Mouse (Mus musculus): ENCODE results near the gene Gm21985. TPM values are rescaled to one million over a fixed set of nuclear protein-coding genes. Genes with fewer than 3 reads are reported as not detected.
A peak's percentile ranks its signal among the peaks of the same experiment; 100 is the strongest.

The Gm21985 gene
- total RNA-seq, 2 experiments from 2014 or later = 1.3 TPM; not detected in 1

DNA sequence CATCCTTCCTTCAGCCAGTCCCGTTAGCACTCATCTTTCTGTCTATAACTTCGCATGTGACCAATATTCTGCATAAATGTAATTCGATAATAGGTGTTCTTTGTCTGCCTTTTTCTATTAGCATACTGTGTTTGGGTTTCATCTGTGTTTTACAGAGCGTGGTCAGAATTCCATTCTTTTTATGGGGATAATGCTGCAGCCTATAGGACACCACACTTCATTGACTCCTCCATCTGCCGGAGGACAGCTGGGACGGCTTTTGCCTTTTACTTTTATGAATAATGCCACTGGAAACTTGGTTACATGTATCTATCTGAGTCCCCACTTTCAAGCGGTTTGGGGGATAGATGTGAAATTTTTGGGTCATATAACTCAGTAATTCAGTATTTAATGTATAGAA is 49.5 kb downstream of the Gm21985 start:
- no peak for ATAC-seq (replicated peaks; ENCODE audit: low FRiP score, poor library complexity, severe bottlenecking)

DNA sequence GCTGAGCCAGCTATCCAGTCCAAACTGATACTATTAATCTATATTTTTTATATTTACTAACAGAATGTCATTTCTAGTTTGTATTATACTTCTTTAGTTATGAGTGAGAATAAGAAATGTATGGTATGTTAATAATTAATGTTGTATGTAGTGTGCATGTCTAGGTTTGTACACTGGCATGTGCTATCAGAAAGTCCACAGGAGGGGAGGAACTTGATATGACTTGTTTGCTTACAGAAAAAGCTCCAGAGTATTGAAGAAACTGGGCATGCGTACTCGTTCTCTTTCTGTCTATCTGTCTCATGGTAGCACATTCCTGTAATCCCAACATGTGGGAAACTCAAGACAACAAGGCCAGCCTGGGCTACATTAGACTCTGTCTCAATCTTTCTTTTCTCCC is 52.1 kb downstream of the Gm21985 start:
- no peak for ATAC-seq (replicated peaks; ENCODE audit: low FRiP score, poor library complexity, severe bottlenecking)

DNA sequence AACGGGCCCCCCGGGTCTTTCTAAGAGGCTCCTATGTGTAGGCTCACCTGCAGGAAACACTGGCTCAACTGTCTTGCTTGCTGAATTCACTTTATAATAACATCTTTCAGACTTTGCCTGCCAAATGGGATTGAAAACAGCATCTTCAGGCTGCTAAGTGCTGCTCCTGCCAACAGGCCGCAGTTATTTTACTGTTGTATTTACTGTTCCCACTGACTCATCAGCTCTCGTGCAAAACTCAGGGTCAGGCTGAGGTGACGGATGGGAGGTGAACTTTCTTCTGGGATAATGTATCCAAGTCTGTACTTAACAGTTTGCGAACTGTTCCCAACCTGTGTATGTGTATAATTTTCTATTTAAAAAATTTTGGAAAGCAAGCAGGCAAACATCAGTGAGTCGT is 52.8 kb downstream of the Gm21985 start:
- no peak for ATAC-seq (replicated peaks; ENCODE audit: low FRiP score, poor library complexity, severe bottlenecking)

DNA sequence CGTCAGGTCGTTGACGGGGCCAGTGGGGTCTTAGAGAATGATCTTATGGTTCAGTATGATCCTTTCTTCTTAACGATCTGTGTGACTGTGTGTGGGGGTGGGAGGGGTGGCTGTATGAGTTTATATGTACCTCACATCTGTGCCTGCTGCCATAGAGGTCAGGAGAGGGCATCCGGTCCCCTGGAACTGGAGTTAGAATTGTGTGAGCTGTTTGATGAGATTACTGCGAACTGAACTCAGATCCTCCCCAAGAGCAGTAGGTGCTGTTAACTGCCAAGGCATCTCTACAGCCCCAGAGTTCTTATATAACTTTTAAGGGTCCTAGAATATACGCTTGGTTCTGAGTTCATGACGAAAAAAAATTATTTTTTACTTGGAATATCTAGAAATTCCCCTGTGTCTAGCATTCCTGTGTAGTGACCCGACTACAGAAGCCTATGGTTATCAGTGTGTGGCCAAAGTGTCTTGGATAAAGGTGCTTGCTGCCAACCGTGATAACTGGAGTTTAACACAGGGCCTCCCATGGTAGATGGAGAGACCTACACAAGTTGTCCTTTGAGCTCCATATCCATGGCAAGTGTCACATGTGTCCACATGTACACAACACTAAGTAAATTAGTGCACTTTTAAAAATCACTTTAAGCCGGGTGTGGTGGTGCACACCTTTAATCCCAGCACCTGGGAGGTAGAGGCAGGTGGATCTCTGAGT is 62.1 kb downstream of the Gm21985 start:
- peak; percentile 65 for ATAC-seq (replicated peaks; ENCODE audit: low FRiP score, poor library complexity, severe bottlenecking)

DNA sequence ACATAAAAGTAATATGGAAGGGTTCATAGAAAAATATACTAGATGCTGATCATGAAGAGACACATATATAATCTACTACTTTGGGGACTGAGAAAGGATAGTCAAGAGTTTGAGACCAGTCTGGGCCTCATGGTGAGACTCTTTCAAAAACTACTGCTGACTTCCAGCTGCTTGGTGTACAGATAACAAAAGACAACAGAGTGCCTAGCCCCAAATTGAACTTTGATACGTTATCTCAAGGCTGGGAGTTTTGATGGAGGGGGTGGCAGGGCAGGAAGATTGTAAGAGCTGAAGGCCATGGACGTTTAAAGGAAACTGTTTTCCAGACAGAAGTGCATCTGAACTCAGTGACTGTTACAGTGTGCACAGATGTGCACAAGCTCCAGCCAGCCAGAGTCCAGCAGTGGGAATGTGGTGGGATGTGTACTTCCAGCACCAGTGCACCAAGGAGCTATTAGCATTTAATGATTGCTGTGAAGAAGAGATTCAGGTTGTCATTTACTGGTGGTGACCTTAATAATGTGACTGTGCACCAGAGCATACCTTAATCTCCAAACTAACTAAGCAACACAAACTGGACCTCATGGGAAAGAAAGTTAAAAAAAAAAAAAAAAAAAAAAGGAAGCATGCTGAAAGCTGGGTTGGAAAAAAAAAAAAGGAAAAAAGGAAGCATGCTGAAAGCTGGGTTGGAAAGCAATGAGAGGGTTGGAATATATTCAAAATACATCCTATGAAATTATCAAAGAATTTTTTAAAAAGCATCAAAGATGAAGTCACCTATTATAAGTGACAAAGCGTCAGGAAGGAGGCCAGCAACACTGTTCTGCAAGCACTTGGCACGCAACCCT is 66.2 kb downstream of the Gm21985 start:
- no peak for ATAC-seq (replicated peaks; ENCODE audit: low FRiP score, poor library complexity, severe bottlenecking)

DNA sequence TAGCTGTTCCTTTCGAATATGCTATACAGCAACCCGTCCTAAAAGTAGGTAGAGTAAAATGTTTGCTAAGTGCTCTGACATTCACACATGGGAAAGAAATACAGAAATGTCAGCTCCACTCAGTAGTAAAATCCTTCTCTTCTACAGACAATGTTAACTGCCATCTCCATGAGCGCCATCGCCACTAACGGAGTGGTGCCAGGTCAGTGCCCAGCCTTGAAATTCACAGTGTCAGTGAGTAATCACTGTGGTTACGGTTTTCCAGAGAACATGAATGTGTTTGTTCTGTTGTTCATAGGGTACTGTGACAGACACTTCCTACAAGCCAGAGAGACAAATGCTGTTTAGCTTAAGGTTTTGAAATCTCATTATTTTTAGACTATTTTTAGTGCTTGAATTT is 71.1 kb downstream of the Gm21985 start:
- no peak for ATAC-seq (replicated peaks; ENCODE audit: low FRiP score, poor library complexity, severe bottlenecking)

DNA sequence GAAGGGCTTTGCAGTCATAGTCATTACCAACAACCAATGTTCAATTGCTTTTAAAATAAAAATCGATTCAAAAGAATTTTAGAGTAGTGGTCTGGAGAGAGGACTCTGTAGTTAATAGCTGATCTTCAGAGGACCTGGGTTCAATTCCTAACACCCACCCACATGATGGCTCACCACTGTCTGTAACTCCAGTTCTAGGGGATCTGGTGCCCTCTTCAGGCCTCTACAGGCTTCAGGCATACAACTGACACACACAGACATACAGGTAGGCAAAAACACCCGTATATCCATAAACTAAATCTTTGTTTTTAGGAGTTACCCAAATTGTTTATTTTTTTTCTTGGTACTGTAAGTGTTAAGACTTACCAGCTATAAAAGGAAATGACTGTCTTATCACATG is 73.6 kb downstream of the Gm21985 start:
- ATAC-seq (replicated peaks; ENCODE audit: low FRiP score, poor library complexity, severe bottlenecking) = no peak

DNA sequence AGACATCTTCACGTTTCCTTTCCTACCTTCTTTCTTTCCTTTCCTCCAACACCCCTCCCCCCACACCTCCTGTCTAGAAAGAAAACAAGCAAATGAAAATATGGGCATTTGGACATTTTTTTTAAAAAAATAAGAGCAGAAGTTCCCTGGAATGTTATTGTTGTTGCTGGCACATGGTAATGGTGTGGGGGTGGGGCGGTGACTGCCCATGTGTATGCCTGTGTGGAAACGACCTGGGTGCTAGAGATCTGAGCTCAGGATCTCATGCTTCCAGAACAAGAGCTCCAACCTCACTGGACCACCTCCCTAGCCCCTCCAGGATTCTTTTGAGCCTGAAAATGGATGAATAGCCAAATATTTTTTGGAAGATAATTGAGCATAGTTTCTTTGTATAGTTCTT is 75.0 kb downstream of the Gm21985 start:
- no peak for ATAC-seq (replicated peaks; ENCODE audit: low FRiP score, poor library complexity, severe bottlenecking)

DNA sequence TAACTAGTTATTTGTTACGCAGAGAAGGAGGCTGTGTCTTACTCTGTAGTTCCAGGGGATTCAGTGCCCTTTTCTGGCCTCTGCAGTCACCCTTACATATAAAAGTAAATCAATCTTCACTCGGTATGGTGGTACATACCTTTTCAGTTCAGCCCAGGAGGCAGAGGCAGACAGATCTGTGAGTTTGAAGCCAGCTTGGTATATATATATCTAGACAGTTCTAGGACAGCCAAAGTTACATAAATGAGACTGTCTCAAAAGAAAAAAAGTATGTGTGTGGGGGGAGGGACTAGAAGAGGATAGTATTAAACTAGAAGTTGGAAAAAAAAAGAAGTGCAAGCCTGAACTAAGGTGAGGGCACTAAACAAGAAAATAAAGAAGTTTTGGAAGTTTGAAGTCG is 82.1 kb downstream of the Gm21985 start:
- ATAC-seq (replicated peaks; ENCODE audit: low FRiP score, poor library complexity, severe bottlenecking) = no peak

DNA sequence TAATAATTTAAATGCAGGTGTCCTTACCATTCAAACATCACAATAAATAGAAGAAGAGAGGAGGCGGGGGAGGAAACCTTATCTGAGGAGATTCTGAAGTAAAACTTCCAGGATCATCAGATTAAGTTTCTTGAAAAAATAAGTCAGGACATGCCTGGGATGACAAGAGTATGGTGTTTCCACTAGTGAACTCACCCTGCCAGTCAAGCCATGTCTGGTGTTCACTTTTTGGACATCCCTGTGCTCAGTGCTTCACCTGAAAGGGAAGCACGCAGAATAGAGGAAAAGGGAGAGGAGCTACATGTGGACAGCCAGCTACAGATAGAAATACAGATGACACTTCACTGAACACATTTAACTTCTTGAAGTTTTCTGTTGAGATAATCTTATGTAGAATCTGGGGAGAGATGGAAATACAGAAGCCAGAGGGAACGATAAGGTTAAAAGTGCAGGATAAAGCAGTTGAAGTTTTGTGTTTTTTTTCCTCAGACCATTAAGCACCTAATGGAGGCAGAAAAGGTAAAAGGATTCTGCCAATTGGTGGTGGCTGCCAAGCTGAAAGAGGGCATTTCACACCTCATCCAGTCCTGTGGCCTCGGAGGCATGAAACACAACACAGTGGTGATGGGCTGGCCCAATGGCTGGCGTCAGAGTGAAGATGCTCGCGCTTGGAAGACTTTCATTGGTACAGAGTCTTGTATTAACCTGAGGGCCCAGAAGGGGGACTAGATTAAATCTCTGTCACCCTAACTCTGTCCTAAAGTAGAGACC is 87.8 kb downstream of the Gm21985 start:
- ATAC-seq (replicated peaks; ENCODE audit: low FRiP score, poor library complexity, severe bottlenecking) = no peak

DNA sequence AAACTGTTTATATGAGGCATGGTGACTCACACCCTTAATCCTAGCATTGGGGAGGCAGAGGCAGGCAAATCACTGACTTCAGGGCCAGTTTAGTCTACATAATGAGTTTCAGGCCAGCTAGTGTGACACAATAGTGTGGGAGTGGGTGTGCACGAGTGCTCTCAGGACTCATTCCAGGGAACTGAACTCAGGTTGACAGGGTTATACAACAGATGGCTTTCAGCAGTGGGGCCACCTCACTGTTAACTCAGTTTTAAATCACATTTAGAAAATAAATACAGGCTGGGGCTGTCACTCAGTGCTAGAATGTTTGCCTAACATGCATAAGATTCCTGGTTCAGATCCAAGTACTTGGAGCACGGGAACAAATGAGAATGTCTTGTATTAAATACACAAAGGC is 93.5 kb downstream of the Gm21985 start:
- no peak for ATAC-seq (replicated peaks; ENCODE audit: low FRiP score, poor library complexity, severe bottlenecking)

DNA sequence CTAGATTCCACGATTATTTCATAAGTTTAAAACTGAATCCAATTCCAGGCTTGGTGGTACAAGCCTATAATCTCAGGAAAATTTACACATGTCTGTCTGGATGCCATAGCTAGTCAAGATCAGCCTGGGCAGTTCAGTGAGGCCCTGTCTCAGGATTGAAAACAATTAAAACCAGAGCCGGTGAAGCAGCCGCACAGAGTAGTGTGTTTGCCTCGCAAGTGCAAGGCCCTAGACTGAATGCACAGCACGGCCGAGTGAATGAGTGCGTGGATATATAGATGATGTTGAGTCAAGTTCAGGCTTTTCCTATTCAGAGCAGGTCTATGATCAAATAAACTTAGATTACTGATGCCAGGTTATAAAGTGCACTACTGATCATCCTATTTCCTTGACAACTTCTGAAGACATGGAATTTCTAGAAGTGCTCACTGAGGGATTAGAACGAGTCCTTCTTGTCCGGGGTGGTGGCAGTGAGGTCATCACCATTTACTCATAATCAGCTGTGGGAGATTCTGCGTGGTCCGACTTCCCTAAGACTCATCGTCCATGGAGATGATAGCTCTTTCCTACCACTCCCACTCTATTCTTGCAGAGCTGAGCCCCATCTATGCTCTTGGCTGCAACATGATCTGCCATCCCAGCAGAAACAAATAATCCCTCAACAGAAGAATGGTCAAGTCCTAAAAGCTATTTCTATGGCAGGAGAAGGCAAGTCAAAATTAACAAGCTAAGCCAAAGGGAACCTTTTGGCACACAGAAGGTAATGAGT is 94.1 kb downstream of the Gm21985 start:
- ATAC-seq (replicated peaks; ENCODE audit: low FRiP score, poor library complexity, severe bottlenecking) = no peak

DNA sequence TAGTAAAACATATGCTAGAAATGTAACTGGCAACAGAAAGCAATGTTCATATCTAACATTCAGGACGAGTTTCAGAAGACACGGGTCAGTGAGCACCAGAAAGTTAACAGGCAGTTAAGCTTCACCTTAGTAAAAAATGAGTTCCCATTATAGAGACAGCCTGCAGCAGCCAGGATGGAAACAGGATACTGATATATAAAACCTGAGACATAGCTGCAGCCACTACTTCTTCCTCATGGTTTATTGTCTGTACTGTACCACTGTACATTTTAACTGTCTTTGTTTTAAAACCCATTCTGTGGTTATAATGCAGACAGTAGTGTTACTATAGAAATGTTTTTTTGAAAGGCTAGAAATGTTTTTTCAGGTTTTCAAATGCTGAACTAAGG is 94.7 kb downstream of the Gm21985 start:
- ATAC-seq (replicated peaks; ENCODE audit: low FRiP score, poor library complexity, severe bottlenecking) = no peak

DNA sequence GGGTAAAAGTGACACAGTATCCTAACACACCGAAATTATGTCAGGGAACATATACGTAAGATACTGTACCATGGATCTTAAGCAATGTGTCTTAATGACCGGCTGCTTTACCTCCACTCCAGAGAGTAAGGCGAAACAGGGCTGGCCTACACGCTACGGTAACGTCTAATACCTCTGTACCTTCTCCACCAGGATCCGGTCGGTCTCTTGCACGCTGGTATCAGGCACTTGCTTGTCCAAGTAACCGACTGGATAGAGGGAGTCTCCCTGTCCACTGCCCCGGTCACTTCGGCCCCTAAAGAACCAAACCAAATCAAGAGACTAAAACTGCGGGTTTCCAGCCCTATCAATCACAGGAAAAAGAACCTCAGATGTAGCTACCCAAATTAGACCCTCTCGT is 101.1 kb downstream of the Gm21985 start:
- peak; percentile 58 for ATAC-seq (replicated peaks; ENCODE audit: low FRiP score, poor library complexity, severe bottlenecking)

DNA sequence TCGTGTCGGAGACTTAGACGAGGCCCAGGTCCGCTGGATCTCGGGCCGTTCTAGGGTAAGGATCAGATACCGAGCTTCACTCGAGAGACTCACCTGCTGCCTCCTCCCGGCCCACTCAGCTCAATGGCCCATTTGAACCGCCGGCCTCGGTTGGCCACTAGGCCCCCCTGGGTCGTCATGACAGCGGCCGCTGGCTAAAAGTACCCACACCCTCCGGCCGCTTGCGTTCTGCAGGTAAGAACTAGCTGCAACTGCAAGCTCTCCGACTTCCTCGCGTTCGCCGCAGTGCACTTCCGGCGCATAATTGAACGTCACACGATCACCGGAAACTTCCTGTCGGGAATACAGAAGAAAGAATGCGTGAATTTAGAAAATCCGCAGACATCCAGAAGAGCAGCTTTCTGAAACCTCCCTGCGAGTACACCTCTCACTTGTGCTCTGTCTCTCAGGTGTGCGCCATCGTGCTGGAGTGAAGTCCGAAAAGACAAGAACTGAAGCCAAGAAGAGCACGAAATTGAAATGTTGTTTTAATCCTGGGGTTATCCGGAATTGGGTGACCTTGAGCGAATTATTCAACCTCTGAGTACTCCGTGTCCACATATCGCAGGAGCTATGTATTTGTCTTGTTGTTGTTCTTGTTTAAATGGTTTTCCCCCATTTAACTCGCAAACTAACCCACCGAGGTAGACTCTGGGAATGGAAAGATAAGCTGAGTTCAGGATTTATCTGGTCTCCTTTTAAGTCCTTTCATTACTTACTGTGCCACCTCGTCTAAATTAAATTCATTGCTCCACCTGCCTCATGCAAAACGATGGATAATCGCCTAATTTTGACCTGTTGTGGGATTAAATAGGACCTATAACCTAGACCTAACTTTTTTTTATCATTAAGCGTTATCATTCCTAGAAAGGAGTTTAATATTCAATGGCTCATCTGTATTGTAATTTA is 101.9 kb downstream of the Gm21985 start, which contains the start of gene Emc4:
Gene Emc4, minus strand, starts transcription at position 302 of the 948 bp plus-strand sequence.
- peak; percentile 95 for ATAC-seq (replicated peaks; ENCODE audit: low FRiP score, poor library complexity, severe bottlenecking)

DNA sequence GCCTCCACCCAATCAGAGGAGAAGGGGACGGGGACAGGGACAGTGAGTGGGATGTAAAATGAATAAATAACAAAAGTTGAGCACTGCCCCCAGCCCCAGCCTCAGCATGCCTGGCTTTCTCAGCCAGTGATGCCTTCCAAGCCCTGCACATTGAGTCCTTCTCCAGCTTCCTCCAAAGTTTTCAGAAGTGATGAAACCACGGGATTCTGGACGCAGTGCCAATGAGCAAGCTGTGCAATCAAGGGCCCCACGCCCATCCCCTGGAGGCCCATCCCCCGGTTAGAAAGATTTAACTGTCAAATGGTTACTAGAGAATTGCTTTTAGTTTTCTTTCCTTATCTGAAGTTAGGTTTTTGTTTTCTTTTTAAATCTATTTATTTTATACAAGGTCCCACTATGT is 103.8 kb downstream of the Gm21985 start:
- ATAC-seq (replicated peaks; ENCODE audit: low FRiP score, poor library complexity, severe bottlenecking) = no peak

DNA sequence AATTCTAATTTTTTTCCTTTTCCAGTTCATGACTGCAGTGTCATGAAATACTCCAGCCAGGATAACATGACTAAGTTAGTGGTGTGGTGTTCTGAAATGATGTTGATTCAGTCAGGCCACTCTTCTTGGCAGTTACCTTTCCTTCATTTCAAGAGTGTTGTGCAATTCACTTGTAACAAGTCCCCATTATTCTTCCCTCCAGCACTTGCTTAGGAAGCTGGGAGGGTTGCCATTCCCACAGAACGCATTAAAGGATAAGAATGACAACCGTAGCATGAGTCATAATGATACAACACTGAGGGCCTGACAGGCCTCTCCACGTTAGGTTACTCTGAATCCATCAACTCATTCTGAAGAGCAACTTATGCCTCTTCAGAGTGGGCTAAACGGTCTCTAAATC is 107.0 kb downstream of the Gm21985 start:
- ATAC-seq (replicated peaks; ENCODE audit: low FRiP score, poor library complexity, severe bottlenecking) = no peak

DNA sequence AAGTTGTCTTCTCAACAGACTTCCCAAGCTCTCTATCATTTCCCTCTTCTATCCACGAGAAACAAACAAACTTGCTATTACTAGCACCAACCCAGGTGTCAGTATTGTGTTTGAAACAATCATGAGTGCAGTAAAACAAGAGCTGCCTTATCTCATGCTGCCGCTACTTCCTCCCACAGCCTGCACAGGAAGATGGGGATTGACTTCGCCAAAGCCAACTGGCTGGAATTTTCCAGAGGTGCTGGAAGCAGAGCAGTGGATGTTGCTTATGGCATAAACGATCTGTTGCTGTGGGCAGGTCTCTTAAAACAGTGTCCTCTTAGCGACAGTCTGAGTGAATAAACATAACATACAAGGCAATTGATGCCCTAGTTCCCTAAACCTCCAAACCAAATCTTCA is 108.5 kb downstream of the Gm21985 start:
- ATAC-seq (replicated peaks; ENCODE audit: low FRiP score, poor library complexity, severe bottlenecking) = no peak

Data from erythroid progenitor cell, adult 5-6 weeks (primary cell).